Mouse (Mus musculus) liver (tissue): ENCODE results near the gene Knstrn.

ENCODE experiments used
- DNase-seq: peaks from one replicate; pipeline ENCODE4 v3.0.0-alpha.2; 2020; ENCODE audit warnings: mixed read lengths

The Knstrn gene

GRCm38 (mm10) chr2:118901175-118902031 is 87.6 kb downstream of the Knstrn start:
- peak; percentile 98 for DNase-seq

DNA sequence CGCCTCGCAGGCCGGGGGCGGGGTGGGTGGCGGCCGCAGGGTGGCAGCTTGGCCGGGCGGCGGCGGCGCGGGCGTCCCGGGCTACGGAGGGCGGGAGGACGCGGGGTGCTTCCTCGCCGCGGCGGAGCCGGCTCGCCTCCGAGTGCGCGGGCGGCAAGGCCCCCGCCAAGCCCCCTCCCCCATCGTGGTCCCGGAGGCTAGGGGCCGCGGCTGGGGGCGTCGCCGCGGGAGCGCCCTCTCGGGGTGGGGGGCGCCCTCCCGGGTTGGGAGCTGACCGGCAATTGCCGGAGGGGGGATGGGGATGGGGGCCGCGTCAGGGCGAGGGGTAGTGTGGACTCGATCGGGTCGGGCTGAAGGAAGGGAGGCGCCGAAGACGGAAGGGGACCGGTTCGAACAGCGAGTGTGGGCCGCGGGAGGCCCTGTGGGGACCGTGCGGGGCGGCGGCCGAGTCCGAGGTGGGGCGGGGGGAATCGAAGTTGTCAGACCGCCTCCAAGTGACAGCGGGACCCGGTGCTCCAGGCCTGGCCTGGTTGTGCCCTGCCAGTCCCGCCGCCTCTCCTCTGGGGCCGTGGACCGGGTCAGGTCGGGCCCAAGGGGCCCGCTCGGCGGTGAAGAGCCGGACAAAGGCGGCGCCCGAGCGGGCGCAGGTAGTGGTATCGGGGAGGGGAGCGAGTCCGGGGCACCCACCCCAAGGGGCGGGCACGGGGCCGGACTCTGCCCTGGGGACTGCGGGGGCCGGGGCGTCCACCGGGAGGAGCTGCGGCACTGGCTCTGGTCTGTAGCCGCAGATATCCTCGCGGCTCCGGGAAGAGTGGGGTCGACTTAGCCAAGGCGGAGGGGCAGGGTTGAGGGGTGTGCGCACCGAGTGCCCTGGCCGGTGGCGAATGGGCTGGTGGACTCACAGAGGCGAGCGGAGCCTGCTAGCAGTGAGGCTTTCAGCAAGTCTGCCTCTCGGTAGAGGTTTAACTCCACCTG is 88.5 kb downstream of the Knstrn start:
- peak; percentile 70 for DNase-seq

GRCm38 (mm10) chr2:118903333-118903741 is 89.5 kb downstream of the Knstrn start:
- DNase-seq, result no peak
